Mouse (Mus musculus): ENCODE measurements around the gene Bglap3. TPM values are rescaled to one million over a fixed set of nuclear protein-coding genes. Genes with fewer than 3 reads are reported as not detected.
"Not testable (repeated sequence)": the region's sequence is repeated elsewhere in the genome, so short reads cannot be mapped to it uniquely, and the experiment has no call there.

Bglap3 gene
- not detected for total RNA-seq (2021)
- long read RNA-seq, experiment 1 = 0 reads
- long read RNA-seq, experiment 2 = 0 reads

DNA sequence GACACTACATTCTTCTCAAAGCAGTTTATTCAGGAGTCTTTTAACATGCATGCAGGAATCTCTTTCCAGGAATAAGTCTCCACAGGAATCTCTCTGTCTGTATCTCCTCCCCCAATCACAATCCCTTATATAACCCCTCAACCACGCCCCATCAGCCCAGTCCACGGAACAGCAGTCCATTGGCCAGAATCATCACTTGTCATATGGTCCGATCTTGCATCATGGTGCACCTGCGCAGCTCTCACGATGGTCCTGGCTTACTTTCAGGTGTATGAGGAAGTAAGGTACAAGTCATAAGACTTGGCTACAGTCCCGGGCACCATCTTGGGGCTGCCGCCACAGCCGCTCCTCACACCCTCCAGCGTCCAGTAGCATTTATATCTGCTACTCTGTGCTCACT lies at the start of gene Bglap3:
Gene Bglap3, minus strand, starts transcription at position 101 of the 400 bp plus-strand sequence.
- not testable (repeated sequence) for DNase-seq

DNA sequence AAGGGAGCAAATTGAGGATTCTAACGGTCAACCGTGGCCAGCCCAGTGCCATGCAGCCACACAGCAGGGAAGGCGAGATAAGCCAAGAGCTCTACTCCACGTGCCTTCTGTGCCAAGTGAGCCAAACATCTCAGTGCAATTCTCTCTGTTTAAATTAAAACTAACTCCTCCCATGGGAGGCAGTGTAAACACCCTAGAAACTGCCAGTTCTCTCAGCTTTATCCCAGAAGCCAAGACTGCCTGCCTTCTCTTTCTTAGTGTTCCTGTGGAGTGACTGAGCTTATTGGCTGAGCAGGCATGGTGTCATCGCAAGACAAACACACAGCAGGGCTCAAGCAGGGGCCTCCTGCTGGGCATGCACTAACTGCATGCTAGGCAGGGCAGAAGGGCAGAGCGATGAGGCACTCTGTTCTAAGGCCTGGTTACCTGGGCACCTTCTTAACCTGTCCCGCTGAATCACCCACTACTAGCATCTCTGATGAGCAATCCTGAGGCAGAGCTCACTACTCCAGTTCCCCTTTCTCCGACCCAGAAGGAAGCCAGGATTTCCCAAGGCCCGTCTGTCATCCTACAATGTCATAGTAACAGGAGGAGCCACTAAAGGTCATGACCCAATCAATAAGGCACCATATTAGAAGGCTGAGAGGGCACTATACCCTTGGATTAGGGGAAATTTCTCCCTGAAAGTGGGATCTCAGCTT lies 49.6 kb upstream of the Bglap3 start:
- DNase-seq = no peak

- no peak for DNase-seq
These were observed 48.2 kb upstream of the Bglap3 start for GRCm38 (mm10) chr3:88420771-88421170.

DNA sequence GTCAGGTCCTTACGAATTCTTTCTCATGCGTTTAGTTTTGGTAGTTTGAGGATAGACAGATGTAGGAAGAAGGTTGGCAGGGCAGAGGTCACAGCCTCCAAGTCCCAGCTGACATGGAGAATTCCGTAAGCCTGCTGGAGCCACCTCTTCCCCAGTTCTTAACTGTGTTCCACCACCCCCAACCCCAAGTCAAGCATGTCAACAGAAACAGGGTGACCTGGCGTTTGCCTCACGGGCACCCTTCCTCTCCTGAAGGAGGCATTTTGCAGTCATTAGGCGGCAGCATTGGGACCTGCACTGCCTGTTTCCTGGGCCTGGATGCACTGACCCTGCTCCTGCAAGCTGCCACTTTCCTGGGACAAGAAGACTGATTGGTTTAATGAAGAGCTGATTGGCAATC lies 45.5 kb upstream of the Bglap3 start:
- no peak for DNase-seq

GRCm38 (mm10) chr3:88415668-88416067 lies 43.1 kb upstream of the Bglap3 start:
- DNase-seq = no peak

DNA sequence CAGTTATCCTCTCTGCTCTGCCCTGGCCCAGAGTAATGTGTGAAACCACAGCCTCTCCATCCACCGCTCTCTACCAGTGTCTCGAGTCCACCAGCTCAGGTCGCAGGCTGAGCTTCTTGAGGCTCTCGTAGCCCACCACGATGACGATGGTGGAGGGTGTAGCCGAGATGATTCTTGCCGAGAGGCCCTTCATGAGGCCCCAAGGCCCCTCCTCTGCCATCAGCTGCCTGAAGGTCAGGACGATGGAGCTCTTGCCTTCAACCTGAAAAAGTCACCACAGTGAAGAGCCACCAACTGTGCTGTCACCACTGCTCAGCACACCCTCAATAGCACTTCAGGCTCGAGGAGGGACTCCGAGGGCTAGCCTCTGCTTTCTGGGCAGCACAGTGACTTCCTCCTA lies 40.1 kb upstream of the Bglap3 start:
- no peak for DNase-seq

- peak; percentile 54 to 58 for DNase-seq
These were observed 39.1 kb upstream of the Bglap3 start for GRCm38 (mm10) chr3:88411681-88412080.

DNA sequence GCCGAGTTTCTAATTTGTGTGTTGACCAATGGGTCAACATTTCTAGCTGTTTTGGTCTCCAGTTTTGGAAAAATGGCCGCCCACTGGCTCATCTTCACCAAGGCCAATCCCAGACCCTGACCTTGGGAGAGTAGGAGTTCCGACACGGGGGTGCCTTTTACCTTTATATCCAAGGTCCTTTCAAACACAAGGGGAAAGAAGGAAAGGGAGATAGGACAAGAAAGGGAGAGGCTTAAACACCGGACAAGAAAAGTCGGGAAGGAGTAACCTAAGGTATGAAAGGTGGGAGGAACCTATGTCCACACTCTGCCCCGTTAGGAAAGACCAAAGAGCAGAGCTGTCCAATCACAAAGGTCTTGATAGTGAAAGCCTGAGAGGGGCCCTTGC lies 38.1 kb upstream of the Bglap3 start:
- DNase-seq = no peak

GRCm38 (mm10) chr3:88409741-88410644 lies 37.5 kb upstream of the Bglap3 start, which contains the start of gene Pmf1:
TSS of gene Pmf1 (minus strand) at chr3:88410331.
- peak; percentile 96 to 97 for DNase-seq

GRCm38 (mm10) chr3:88408953-88409352 lies 36.4 kb upstream of the Bglap3 start:
- no peak for DNase-seq

- DNase-seq = no peak
These were observed 35.0 kb upstream of the Bglap3 start for GRCm38 (mm10) chr3:88407529-88407928.

- DNase-seq = peak; percentile 72 to 83
These were observed 34.5 kb upstream of the Bglap3 start for GRCm38 (mm10) chr3:88407090-88407489.

DNA sequence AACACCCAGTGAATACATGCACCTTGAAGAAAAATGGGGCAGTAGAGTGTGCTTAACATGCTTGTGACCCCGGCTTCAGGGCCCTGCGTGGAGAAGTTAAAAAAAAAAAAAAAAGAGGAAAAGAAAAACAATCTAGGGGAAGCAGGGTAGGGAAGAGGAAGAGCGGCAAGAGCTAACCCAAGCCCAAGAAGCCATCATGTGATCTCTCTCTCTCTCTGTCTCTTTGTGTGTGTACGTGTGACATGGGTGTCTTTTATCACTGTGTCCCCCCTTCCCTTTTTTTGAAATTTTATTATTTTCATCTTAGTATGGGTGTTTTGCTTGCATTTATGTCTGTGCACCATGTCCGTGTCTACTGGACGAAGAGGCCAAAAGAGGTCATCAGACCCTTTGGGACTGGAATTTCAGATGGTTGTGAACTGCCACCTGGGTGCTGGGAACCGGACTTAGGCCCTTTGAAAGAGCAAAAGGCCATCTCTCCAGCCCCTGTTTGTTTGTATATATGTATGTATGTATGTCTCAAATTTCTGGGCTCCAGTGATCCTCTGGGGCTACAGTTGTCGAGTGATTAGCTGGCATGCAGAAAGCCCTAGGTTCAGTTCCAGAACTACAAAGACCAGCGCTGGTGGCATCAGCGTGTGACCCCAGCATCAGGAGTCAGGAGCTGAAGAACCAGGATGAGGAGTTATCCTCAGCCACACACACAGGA lies 31.1 kb upstream of the Bglap3 start:
- DNase-seq = no peak

DNA sequence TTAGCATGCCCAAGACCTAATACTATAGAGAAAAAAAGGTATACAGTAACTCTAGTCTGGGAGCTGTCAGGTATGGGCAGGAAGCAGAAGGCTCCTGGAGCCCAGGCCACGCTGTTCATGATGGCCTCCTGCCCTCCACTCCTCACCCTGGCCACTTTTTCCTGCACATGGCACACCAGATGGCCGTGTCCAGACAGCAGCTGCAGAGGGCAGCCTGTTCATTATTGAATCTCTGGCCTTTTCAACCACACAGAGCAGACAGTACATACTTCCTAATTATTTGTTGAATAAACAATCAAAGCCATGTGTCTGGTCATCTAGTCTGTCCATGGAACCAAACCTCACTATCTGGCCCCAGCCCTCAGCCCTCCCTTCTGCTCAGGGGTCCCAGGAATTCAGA lies 26.1 kb upstream of the Bglap3 start:
- no peak for DNase-seq

GRCm38 (mm10) chr3:88395742-88396141 lies 23.2 kb upstream of the Bglap3 start:
- DNase-seq = no peak

- DNase-seq = no peak
These were observed 22.7 kb upstream of the Bglap3 start for GRCm38 (mm10) chr3:88395288-88395687.

DNA sequence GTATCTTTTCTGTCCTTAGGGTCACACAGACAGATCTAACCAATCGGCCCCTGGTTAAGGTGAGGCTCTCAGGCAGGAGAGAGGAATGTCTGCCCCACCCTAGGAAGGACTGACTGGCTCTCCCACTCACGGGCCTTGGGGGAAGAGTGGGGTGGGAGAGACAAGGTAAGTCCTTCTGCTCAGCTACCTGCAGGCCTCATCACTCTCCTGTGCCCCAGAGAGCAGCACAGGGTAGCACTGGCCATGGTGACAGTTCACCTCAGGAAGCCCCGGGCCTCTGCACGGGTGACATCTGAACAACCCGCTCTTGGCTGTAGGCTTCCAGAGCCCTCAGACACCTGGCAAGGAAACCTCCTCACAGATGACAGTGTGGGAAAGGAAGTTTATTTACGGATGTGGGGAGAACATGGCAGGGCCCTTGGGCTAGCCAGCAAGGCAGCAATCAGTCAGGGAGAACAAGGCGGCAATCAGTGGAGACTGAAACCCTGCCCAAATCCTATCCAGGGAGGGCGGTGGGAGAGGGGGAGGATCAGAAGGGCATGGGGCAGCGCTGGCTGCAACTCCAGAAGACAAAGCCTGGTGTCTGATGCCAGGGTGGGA lies 21.3 kb upstream of the Bglap3 start:
- no peak for DNase-seq

GRCm38 (mm10) chr3:88384364-88384763 lies 11.8 kb upstream of the Bglap3 start, which contains the start of gene Bglap:
TSS of gene Bglap (minus strand) at chr3:88384464.
- DNase-seq = no peak

DNA sequence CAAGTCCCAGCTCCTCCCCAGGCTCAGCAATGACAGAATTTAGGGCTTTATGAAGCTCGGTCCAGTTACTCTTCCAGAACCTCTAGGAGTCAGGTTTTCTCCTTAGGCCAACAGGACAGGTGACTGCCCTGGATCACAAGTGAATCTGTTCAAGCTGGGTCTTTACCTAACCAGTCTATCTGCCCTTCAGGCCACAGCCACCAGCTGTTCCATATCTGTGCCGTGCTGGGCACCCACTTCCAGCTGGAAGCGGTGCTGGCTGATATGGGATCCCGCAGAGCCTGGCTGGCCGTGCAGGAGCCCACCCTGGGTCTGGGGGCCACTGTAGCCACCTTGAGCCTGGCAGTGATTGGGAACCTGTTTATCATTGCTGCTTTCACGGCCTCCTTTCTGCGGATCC lies 9.8 kb upstream of the Bglap3 start:
- DNase-seq = not testable (repeated sequence)

GRCm38 (mm10) chr3:88381389-88382315 lies 9.1 kb upstream of the Bglap3 start:
- not testable (repeated sequence) for DNase-seq

DNA sequence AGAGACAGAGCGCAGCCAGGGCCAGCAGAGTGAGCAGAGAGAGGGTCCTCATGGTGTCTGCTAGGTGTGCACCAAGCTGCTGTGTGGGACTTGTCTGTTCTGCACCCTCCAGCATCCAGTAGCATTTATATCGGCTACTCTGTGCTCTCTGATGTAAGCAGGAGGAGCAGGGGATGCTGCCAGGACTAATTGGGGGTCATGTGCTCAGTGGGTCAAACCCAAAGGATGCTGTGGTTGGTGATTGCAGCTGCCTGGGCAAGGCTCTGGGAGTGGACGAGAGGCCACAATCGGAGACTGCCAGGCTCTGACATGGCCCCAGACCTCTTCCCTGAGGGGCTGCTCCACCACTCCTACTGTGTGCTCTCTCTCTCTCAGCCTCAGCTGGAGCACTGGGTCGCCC lies 6.1 kb upstream of the Bglap3 start, which contains the start of gene Bglap2:
Gene Bglap2, minus strand, starts transcription at position 101 of the 400 bp plus-strand sequence.
- DNase-seq = not testable (repeated sequence)
